10 mouse cellular contexts compared by ENCODE assay signal in genomic region chr5:150601441-150602230, GRCm38 (mm10). TPM values are rescaled to one million over a fixed set of nuclear protein-coding genes. Genes with fewer than 3 reads are reported as not detected.
DNase-seq lines count a peak whose midpoint lies in the region; ATAC-seq and TF ChIP-seq lines count a peak whose summit lies in the region.
"Had no signal": no experiment of that assay in that cellular context is flagged by ENCODE, and none has a peak within 500 bp of the region (broad histone marks: within the 10 kb centered on the region; RNA-seq: fewer than 3 reads in every experiment).

No protein-coding gene starts in this region.

- ATAC-seq in liver, embryonic 11.5 days (replicated peaks; ENCODE audit: low FRiP score) = no peak
- ATAC-seq in liver, embryonic 12.5 days = no peak
- peak; percentile 86 for ATAC-seq in hindbrain, postnatal 0 days
- peak; percentile 66 for ATAC-seq in neural tube, embryonic 13.5 days (ENCODE audit: low read depth)

- no peaks in the 10 kb centered on the region for H3K9me3 ChIP-seq in liver, embryonic 11.5 days (ENCODE audit: control insufficient read depth, low read length)
- H3K9me3 ChIP-seq in liver, embryonic 12.5 days (replicated peaks) = no peaks in the 10 kb centered on the region
- no peaks in the 10 kb centered on the region for H3K9me3 ChIP-seq in hindbrain, postnatal 0 days (ENCODE audit: low read length)
- no peaks in the 10 kb centered on the region for H3K9me3 ChIP-seq in neural tube, embryonic 13.5 days
- H3K9me3 ChIP-seq: embryonic facial prominence, embryonic 12.5 days; limb, embryonic 15.5 days had no signal

- H3K27ac ChIP-seq in liver, embryonic 11.5 days (ENCODE audit: low read depth, low read length) = no peak overlapping the region
- no peak overlapping the region for H3K27ac ChIP-seq in liver, embryonic 12.5 days
- H3K27ac ChIP-seq in hindbrain, postnatal 0 days = peak overlapping the region; percentile 67; the same call in 1 of the 2 replicates
- 0 out of 2 replicates have a peak overlapping the region, but pooled peaks have one; percentile 46 for H3K27ac ChIP-seq in neural tube, embryonic 13.5 days (replicated peaks)
- H3K27ac ChIP-seq: embryonic facial prominence, embryonic 12.5 days; limb, embryonic 15.5 days had no signal

- no peak overlapping the region for H3K4me3 ChIP-seq in liver, embryonic 11.5 days (ENCODE audit: low read depth, low read length)
- H3K4me3 ChIP-seq in liver, embryonic 12.5 days = no peak overlapping the region
- H3K4me3 ChIP-seq in hindbrain, postnatal 0 days (ENCODE audit: low read length) = no peak overlapping the region
- no peak overlapping the region for H3K4me3 ChIP-seq in neural tube, embryonic 13.5 days
- H3K4me3 ChIP-seq: embryonic facial prominence, embryonic 12.5 days; limb, embryonic 15.5 days had no signal

- peaks cover 22% of the 10 kb centered on the region for H3K4me1 ChIP-seq in liver, embryonic 11.5 days (replicated peaks; ENCODE audit: control insufficient read depth, insufficient read depth, low read length)
- H3K4me1 ChIP-seq in liver, embryonic 12.5 days = peaks cover 30% of the 10 kb centered on the region
- peaks cover 8% of the 10 kb centered on the region; the same call in 1 of the 2 replicates for H3K4me1 ChIP-seq in hindbrain, postnatal 0 days (ENCODE audit: insufficient read depth, low read length)
- peaks cover 25% of the 10 kb centered on the region for H3K4me1 ChIP-seq in neural tube, embryonic 13.5 days (replicated peaks)
- H3K4me1 ChIP-seq: embryonic facial prominence, embryonic 12.5 days had no signal

- no peaks in the 10 kb centered on the region for H3K36me3 ChIP-seq in liver, embryonic 11.5 days (ENCODE audit: control insufficient read depth, insufficient read depth, low read length)
- H3K36me3 ChIP-seq in liver, embryonic 12.5 days = no peaks in the 10 kb centered on the region
- H3K36me3 ChIP-seq in hindbrain, postnatal 0 days (ENCODE audit: insufficient read depth, low read length) = peaks cover under 1% of the 10 kb centered on the region; the same call in 1 of the 2 replicates
- H3K36me3 ChIP-seq in neural tube, embryonic 13.5 days = peaks cover 11% of the 10 kb centered on the region
- H3K36me3 ChIP-seq: embryonic facial prominence, embryonic 12.5 days; limb, embryonic 15.5 days had no signal

- 85% methylated on average over 14 of the region's 14 CpGs for WGBS in liver, embryonic 11.5 days
- 80% methylated on average over 14 of the region's 14 CpGs for WGBS in liver, embryonic 12.5 days (ENCODE audit: insufficient replicate concordance)
- WGBS in hindbrain, postnatal 0 days = 42% methylated on average over 14 of the region's 14 CpGs
- 39% methylated on average over 14 of the region's 14 CpGs for WGBS in neural tube, embryonic 13.5 days

- no peak for DNase-seq in liver, embryonic 11.5 days (ENCODE audit: low spot score)
- peak; percentile 28 for DNase-seq in brain, embryonic 18.5 days (ENCODE audit: low read depth, low spot score)
- DNase-seq in hindbrain, postnatal 0 days (ENCODE audit: low spot score) = peak; percentile 66
- no peak for DNase-seq in thymus, postnatal 14 days
- no peak for DNase-seq in ovary, postnatal 36 days (ENCODE audit: low spot score)
- DNase-seq: kidney, postnatal 36 days had no signal

- TF ChIP-seq CTCF in hindbrain, postnatal 0 days (IDR thresholded peaks at IDR 0.05; ENCODE audit: low read depth) = no peak

- H3K4me2 ChIP-seq in liver, embryonic 11.5 days = no peak overlapping the region
- H3K4me2 ChIP-seq in liver, embryonic 12.5 days = no peak overlapping the region
- no peak overlapping the region for H3K4me2 ChIP-seq in hindbrain, postnatal 0 days (ENCODE audit: low read depth, low read length)
- no peak overlapping the region for H3K4me2 ChIP-seq in neural tube, embryonic 13.5 days
- H3K4me2 ChIP-seq: embryonic facial prominence, embryonic 12.5 days; limb, embryonic 15.5 days had no signal

- H3K9ac ChIP-seq in liver, embryonic 11.5 days (ENCODE audit: low read depth, low read length) = 0 out of 2 replicates have a peak overlapping the region, but pooled peaks have one; percentile 14
- H3K9ac ChIP-seq in liver, embryonic 12.5 days = no peak overlapping the region
- 0 out of 2 replicates have a peak overlapping the region, but pooled peaks have one; percentile 13 for H3K9ac ChIP-seq in hindbrain, postnatal 0 days (replicated peaks; ENCODE audit: low read length)
- no peak overlapping the region for H3K9ac ChIP-seq in neural tube, embryonic 13.5 days
- H3K9ac ChIP-seq: embryonic facial prominence, embryonic 12.5 days; limb, embryonic 15.5 days had no signal

- no peaks in the 10 kb centered on the region for H3K27me3 ChIP-seq in liver, embryonic 11.5 days (replicated peaks; ENCODE audit: control insufficient read depth, insufficient read depth, low read length)
- H3K27me3 ChIP-seq in liver, embryonic 12.5 days (replicated peaks) = no peaks in the 10 kb centered on the region
- no peaks in the 10 kb centered on the region for H3K27me3 ChIP-seq in hindbrain, postnatal 0 days (ENCODE audit: insufficient read depth, low read length)
- H3K27me3 ChIP-seq in neural tube, embryonic 13.5 days = peaks cover 11% of the 10 kb centered on the region; the same call in 1 of the 2 replicates
- H3K27me3 ChIP-seq: limb, embryonic 15.5 days had no signal

RNA-seq across cellular contexts. Expression of gene N4bp2l1, which starts 4.6 kb away (rescaled TPM):
- 13.0 and 14.3 TPM in 2 replicates for polyA plus RNA-seq in liver, embryonic 11.5 days (2014; fragmentation: Nextera tagmentation; extraction: Ambion mirVana)
- polyA plus RNA-seq in liver, embryonic 12.5 days (2016; fragmentation: Nextera tagmentation; extraction: Ambion mirVana) = 9.3 and 9.4 TPM in 2 replicates
- total RNA-seq in hindbrain, postnatal 0 days (2014; rRNA removed) = 14.1 and 21.6 TPM in 2 replicates
- polyA plus RNA-seq in hindbrain, postnatal 0 days (2015; fragmentation: Nextera tagmentation; extraction: Ambion mirVana) = 33.3 and 34.5 TPM in 2 replicates
- 6.7 and 8.3 TPM in 2 replicates for polyA plus RNA-seq in neural tube, embryonic 13.5 days (2015; fragmentation: Nextera tagmentation; extraction: Ambion mirVana)

Comparison
In these comparisons a context has a peak if more than half of its experiments do, and no peak if none do; other contexts are left out.
1. H3K9ac ChIP-seq: peak in liver, embryonic 11.5 days (single experiment) and hindbrain, postnatal 0 days (single experiment); none in liver, embryonic 12.5 days (single experiment) and neural tube, embryonic 13.5 days (single experiment).
2. ATAC-seq: peak in hindbrain, postnatal 0 days (single experiment) and neural tube, embryonic 13.5 days (single experiment); none in liver, embryonic 11.5 days (single experiment) and liver, embryonic 12.5 days (single experiment).
3. DNase-seq: peak in brain, embryonic 18.5 days (single experiment) and hindbrain, postnatal 0 days (single experiment); none in liver, embryonic 11.5 days (single experiment), thymus, postnatal 14 days (single experiment) and ovary, postnatal 36 days (single experiment).
4. H3K27ac ChIP-seq: peak in hindbrain, postnatal 0 days (single experiment) and neural tube, embryonic 13.5 days (single experiment); none in liver, embryonic 11.5 days (single experiment) and liver, embryonic 12.5 days (single experiment).